Mouse (Mus musculus): ENCODE data around the gene Unc13d.

DNA sequence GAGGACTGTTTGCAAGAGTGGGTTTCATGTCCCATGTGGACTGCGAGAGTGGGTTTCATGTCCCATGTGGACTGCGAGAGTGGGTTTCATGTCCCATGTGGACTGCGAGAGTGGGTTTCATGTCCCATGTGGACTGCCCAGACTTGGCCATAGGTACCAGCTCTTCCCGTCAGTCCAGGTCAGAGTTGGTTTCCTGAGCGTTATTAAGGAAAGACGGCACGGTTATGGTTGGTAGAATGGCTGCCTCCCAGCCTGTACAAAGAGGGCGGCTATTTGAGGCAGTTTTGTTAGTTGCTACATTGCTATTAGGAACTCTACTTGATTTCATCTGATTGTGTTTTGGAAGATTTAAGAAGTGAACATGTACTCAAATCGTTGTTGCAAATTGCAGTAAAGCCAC, 39.9 kb downstream of the Unc13d start:
- no peak for TF ChIP-seq CTCF (IDR thresholded peaks at IDR 0.05; ENCODE audit: borderline replicate concordance, extremely low read depth, insufficient read depth, insufficient read length)
- no peak for TF ChIP-seq POLR2A (IDR thresholded peaks at IDR 0.05; ENCODE audit: borderline replicate concordance, extremely low read depth, insufficient read depth, insufficient read length, poor library complexity, severe bottlenecking)
